Mouse (Mus musculus): Measurements from ENCODE around the gene Foxn3. TPM values are rescaled to one million over a fixed set of nuclear protein-coding genes. Genes with fewer than 3 reads are reported as not detected.

The Foxn3 gene
- 100 to 1,000 TPM in 1 of 2 experiments, 10 to 100 TPM in 1; 98.5 to 102 TPM for total RNA-seq (2021)
- long read RNA-seq, experiment 1, transcript Foxn3-209 (6 exons, 2,882 nt): major isoform, 7 of 53 reads
- long read RNA-seq, experiment 1, partial matches to known transcripts: 2 of 53 reads
- long read RNA-seq, experiment 1, other reads (novel, unspliced or antisense): 43 of 53 reads
- long read RNA-seq, experiment 2, partial matches to known transcripts: 0 of 36 reads
- long read RNA-seq, experiment 2, other reads (novel, unspliced or antisense): 32 of 36 reads

GRCm38 (mm10) chr12:99563219-99564059 is at the start of gene Foxn3:
Gene Foxn3, minus strand, starts transcription at chr12:99563582.
- peak; percentile 86 for DNase-seq

DNA sequence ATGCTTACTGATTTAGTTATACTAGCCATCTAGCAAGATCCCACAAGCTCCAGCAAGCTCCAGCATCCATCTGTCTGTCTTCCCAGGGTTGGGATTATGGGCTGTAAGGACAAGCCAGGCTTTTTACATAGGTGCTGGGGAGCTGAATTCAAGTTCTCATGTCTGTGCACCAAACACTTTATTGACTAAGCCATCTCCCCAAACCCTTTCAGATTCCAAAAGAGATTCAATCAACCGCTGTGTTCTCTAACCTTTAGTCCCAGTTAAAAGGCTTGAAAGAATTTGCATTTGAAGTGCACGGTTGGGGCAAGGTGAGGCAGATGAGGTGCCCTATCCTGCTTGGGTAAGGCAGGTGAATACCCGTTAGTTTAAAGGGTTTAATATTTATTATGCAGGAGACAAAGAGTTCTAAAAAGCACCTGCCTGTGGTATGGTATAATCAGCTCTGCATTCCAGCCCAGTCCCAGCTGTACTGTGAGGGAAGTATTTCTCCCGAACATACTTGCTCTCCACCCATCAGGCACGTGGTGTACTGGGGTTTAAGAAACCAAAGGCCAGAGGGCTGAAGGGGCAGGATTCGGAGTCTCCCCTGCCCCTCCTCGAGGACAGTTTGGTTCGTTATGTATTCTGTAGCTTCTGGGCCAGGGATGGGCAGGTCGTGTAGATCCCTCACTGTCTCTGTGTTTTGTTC is 48.9 kb upstream of the Foxn3 start:
- DNase-seq: no peak

- no peak for DNase-seq
These were observed 47.5 kb upstream of the Foxn3 start for GRCm38 (mm10) chr12:99610868-99611267.

DNA sequence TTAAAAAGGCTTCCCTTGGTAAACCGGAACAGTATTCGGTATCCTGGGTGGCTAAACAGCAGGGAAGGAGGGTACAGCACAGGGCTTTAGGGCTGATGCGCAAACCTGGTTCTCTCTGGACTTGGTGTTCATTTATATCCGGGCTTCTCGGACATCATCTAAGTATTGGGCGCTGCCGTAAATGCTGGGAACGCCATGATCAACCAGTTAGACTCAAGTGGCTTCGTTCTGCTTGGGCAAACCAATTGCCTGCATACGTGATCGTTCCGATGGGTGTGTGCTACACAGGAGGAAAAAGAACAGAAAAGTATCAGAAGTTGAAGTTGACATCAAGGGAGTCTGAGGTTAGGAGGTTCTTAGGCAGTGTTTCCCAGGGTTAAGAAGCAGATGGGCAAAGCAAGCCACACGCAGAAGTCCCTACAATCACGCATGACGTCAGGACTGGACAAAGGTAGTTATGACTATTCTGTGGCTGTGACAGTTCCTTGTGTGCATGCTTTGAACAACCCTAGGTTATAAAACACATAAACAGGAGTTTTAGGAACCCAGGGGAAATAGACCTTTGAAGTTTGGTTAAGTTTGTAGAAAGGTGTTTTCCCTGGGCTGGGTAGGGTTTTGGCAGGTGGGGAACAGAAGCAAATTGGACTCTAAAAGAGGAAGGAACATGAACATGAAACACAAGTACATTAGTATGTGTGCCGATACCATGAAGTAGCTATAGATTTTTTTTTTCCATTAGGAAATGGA is 46.9 kb upstream of the Foxn3 start:
- DNase-seq: peak in 1 of 2 experiments; percentile 54

GRCm38 (mm10) chr12:99609643-99610042 is 46.3 kb upstream of the Foxn3 start:
- DNase-seq: peak; percentile 75 to 87

DNA sequence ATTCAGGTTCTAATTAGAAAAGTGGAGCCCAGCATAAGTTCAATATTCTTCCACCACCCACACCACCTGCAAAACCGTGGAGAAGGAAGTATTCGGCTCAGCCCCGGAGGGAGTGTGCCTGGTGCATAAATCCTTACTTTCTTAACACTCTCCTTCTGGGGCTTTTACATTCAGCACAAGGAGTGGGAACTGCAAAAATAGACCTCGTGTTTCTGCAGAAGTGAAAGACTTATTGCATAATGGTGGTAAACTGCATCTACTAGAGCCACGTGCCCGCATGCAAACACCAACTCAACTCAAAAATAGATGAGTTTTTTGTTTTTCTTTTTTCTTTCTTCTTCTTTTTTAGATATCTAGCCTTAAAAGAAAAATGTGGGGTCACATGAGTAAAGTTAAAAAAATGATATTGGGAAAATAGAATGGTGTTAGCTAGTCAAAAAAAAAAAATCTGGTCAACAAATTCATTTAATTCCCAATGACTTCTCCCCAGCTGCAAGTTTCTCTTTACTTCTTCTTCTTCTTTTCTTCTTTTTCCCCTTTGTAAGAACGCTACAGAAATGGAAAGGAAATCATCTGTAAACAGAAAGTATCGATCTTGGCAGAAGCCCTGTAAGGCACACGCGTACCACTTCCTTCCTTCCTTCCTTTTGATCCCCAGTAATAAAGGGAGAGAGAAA is 45.0 kb upstream of the Foxn3 start:
- peak in 1 of 2 experiments; percentile 37 for DNase-seq

GRCm38 (mm10) chr12:99603381-99603780 is 40.0 kb upstream of the Foxn3 start:
- no peak for DNase-seq

GRCm38 (mm10) chr12:99601841-99602240 is 38.5 kb upstream of the Foxn3 start:
- no peak for DNase-seq

DNA sequence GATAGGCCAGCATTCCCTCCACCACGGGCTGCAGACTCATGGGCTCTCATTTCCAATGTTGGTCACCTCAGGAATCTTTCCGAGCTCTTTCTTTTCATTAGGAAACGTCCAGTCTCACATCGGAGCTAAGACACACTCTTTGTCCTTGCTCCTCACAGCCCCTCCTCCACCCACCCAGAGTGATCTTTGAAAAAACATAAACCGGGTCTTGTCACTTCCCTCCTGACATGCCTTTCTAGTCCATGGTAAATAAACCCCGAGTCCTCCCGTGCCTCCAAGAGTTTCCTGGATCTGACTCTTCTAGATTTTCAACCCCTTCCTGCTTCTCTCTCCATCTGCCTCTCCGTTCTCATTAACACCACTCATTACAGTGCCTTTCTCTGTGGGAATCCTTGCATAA is 38.0 kb upstream of the Foxn3 start:
- DNase-seq: no peak

- no peak for DNase-seq
These were observed 36.2 kb upstream of the Foxn3 start for GRCm38 (mm10) chr12:99599606-99600005.

GRCm38 (mm10) chr12:99596397-99596796 is 33.0 kb upstream of the Foxn3 start:
- DNase-seq: no peak

- no peak for DNase-seq
These were observed 24.0 kb upstream of the Foxn3 start for GRCm38 (mm10) chr12:99587338-99587737.

DNA sequence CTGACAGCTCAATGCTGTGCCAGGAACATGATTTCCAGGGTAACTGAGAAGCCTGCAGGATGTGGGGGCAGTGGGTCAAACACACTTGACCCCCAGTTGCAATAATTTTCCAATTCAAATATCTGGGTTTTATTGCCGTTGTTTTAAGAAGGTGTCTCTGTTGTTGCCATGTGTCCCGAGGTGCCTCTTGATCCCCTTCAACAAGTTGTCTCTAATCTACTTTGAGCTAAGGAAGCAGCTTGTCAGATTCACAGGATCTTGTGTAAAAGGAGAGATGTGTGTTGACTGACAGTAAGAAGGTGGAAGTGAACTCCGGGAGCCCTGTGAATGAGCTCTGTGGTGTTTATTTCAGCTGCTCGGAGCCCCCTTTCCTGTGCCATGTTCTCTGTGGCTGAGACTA is 16.6 kb upstream of the Foxn3 start:
- no peak for DNase-seq

- DNase-seq: no peak
These were observed 13.3 kb upstream of the Foxn3 start for GRCm38 (mm10) chr12:99576682-99577081.

DNA sequence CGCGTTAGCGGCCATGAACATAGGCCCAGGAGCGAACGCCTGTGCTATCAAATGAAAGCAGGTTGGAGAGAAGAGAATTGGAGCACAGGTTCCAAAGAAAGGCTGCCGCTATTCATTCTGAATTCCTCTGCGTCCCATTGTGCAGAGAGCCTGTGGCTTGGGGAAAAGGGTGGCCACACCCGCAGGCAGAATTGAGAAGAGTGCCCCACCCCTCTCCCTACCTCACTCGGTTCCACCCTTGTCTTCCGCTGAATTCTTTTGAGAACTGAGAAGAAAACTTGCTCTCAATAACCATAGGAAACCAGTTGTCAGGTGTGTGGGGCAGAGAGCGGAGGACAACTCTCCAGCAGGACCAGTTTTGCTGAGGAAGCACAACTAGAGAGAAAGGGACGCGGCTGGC is 10.9 kb upstream of the Foxn3 start:
- DNase-seq: no peak

- no peak for DNase-seq
These were observed 9.7 kb upstream of the Foxn3 start for GRCm38 (mm10) chr12:99573036-99573435.

GRCm38 (mm10) chr12:99571999-99572398 is 8.6 kb upstream of the Foxn3 start:
- no peak for DNase-seq

DNA sequence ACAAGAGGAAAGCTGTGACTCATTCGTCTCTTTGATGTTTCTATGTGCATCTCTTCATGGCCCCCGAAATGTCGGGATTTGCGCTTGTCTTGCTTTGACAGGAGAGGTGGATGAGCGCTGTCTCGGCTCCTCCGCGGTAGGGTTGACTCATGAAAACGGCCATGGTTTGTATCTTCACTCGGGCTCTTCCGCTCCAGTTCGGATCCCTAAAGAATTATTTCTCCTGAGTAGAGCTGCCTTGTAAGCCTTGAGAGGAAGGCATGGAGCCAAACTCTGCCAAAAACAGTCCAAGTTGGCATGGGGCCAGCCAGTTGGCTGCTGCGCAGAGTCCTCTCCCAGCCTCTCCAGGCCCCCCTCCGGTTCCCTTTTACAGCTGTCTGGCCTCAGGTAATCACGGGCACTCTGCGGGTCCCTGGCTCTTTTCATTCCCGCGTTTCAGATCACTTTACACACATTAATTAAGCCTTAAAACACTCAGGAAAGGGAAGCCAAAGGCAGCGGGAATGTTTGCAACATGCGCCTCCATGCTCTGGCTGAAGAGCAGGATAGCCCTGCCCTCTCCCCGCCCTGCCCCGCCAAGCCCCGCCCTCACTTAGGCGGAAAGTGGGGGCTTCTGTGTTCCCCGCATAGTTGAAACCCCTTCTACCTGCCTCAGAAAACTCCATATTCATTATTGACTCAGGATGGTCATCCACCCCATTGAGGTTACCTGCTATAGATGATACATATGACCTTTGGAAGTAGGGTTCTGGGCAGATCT is 7.0 kb upstream of the Foxn3 start:
- DNase-seq: peak; percentile 75 to 81

- no peak for DNase-seq
These were observed 2.2 kb upstream of the Foxn3 start for GRCm38 (mm10) chr12:99565606-99566005.

GRCm38 (mm10) chr12:99564301-99564910 is 1.0 kb upstream of the Foxn3 start:
- peak in 1 of 2 experiments; percentile 37 for DNase-seq

DNA sequence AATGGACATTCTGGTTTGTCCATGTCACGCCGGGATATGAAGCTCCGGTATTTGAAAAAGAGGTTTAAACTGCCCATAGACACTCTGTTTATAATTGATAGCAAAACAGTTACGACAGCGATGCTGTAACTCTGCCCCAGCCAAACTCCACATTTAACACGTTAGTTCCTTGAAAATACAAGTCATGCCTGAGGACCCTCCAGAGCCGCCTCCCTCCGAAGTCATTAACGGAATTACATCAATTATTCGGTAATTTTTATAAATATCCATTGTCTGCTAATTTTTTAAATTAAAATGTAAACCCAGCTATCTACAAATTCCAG is 554 bp downstream of the Foxn3 start:
- DNase-seq: peak; percentile 25 to 67

Measured in heart, adult 18-20 months (tissue).